Mouse (Mus musculus): ENCODE results near the gene Suv39h1. TPM values are rescaled to one million over a fixed set of nuclear protein-coding genes. Genes with fewer than 3 reads are reported as not detected.

The Suv39h1 gene
- total and polyA plus RNA-seq, 2 experiments: 3.5 to 4.3 TPM

- TF ChIP-seq POLR2A (IDR thresholded peaks at IDR 0.05; ENCODE audit: extremely low read depth, insufficient read depth, low read length) (no peak), CTCF (IDR thresholded peaks at IDR 0.05; ENCODE audit: low read depth, low read length) (no peak)
- H3K4me1 ChIP-seq (ENCODE audit: control insufficient read depth, insufficient read depth, low read length): no peaks in the 10 kb centered on the region
- peak; percentile 9 for DNase-seq (ENCODE audit: extremely low read depth, low read depth, low spot score)
- H3K27ac ChIP-seq (replicated peaks; ENCODE audit: insufficient read depth, low read depth, low read length): peak within 1 kb of the TSS; percentile 58
- no peaks in the 10 kb centered on the region for H3K79me2 ChIP-seq (ENCODE audit: control insufficient read depth, insufficient read depth, low read length)
- H3K4me3 ChIP-seq (ENCODE audit: insufficient read depth, low read depth, low read length): peak within 1 kb of the TSS; percentile 45
- no peaks in the 10 kb centered on the region for H3K36me3 ChIP-seq (ENCODE audit: control insufficient read depth, insufficient read depth, low read length)
- H3K9ac ChIP-seq (ENCODE audit: low read depth, low read length): no peak within 1 kb of the TSS
- WGBS: 89% methylated on average over 12 of the region's 14 CpGs
- no peaks in the 10 kb centered on the region for H3K27me3 ChIP-seq (ENCODE audit: control insufficient read depth, insufficient read depth, low read length)
Observed at GRCm38 (mm10) chrX:8090346-8090953, 15.9 kb upstream of the Suv39h1 start, which contains the start of gene Was. TSS of gene Was (minus strand) at chrX:8090498.

GRCm38 (mm10) chrX:8089746-8090145 is 15.2 kb upstream of the Suv39h1 start:
- H3K27ac ChIP-seq (replicated peaks; ENCODE audit: insufficient read depth, low read depth, low read length): no peak overlapping the region
- peak overlapping the region; percentile 14 for H3K4me3 ChIP-seq (ENCODE audit: insufficient read depth, low read depth, low read length)
- no peaks in the 10 kb centered on the region for H3K79me2 ChIP-seq (ENCODE audit: control insufficient read depth, insufficient read depth, low read length)
- TF ChIP-seq POLR2A (IDR thresholded peaks at IDR 0.05; ENCODE audit: extremely low read depth, insufficient read depth, low read length): no peak
- TF ChIP-seq CTCF (IDR thresholded peaks at IDR 0.05; ENCODE audit: low read depth, low read length): no peak
- WGBS: 96% methylated on average over 3 of the region's 3 CpGs
- no peaks in the 10 kb centered on the region for H3K27me3 ChIP-seq (ENCODE audit: control insufficient read depth, insufficient read depth, low read length)
- DNase-seq (ENCODE audit: extremely low read depth, low read depth, low spot score): no peak
- H3K9ac ChIP-seq (ENCODE audit: low read depth, low read length): no peak overlapping the region
- no peaks in the 10 kb centered on the region for H3K4me1 ChIP-seq (ENCODE audit: control insufficient read depth, insufficient read depth, low read length)
- no peaks in the 10 kb centered on the region for H3K36me3 ChIP-seq (ENCODE audit: control insufficient read depth, insufficient read depth, low read length)

GRCm38 (mm10) chrX:8085611-8086010 is 11.1 kb upstream of the Suv39h1 start:
- H3K79me2 ChIP-seq (ENCODE audit: control insufficient read depth, insufficient read depth, low read length): no peaks in the 10 kb centered on the region
- H3K9ac ChIP-seq (ENCODE audit: low read depth, low read length): no peak overlapping the region
- no peaks in the 10 kb centered on the region for H3K36me3 ChIP-seq (ENCODE audit: control insufficient read depth, insufficient read depth, low read length)
- no peak for DNase-seq (ENCODE audit: extremely low read depth, low read depth, low spot score)
- 93% methylated on average over 7 of the region's 8 CpGs for WGBS
- H3K4me1 ChIP-seq (ENCODE audit: control insufficient read depth, insufficient read depth, low read length): no peaks in the 10 kb centered on the region
- H3K27ac ChIP-seq (replicated peaks; ENCODE audit: insufficient read depth, low read depth, low read length): no peak overlapping the region
- TF ChIP-seq POLR2A (IDR thresholded peaks at IDR 0.05; ENCODE audit: extremely low read depth, insufficient read depth, low read length): no peak
- no peak for TF ChIP-seq CTCF (IDR thresholded peaks at IDR 0.05; ENCODE audit: low read depth, low read length)
- no peak overlapping the region for H3K4me3 ChIP-seq (ENCODE audit: insufficient read depth, low read depth, low read length)
- H3K27me3 ChIP-seq (ENCODE audit: control insufficient read depth, insufficient read depth, low read length): no peaks in the 10 kb centered on the region

- no peaks in the 10 kb centered on the region for H3K79me2 ChIP-seq (ENCODE audit: control insufficient read depth, insufficient read depth, low read length)
- H3K27ac ChIP-seq (replicated peaks; ENCODE audit: insufficient read depth, low read depth, low read length): no peak overlapping the region
- no peak for DNase-seq (ENCODE audit: extremely low read depth, low read depth, low spot score)
- no peaks in the 10 kb centered on the region for H3K36me3 ChIP-seq (ENCODE audit: control insufficient read depth, insufficient read depth, low read length)
- H3K27me3 ChIP-seq (ENCODE audit: control insufficient read depth, insufficient read depth, low read length): no peaks in the 10 kb centered on the region
- WGBS: 95% methylated on average over 6 of the region's 6 CpGs
- TF ChIP-seq CTCF (IDR thresholded peaks at IDR 0.05; ENCODE audit: low read depth, low read length) (no peak), POLR2A (IDR thresholded peaks at IDR 0.05; ENCODE audit: extremely low read depth, insufficient read depth, low read length) (no peak)
- no peaks in the 10 kb centered on the region for H3K4me1 ChIP-seq (ENCODE audit: control insufficient read depth, insufficient read depth, low read length)
- H3K4me3 ChIP-seq (ENCODE audit: insufficient read depth, low read depth, low read length): no peak overlapping the region
- no peak overlapping the region for H3K9ac ChIP-seq (ENCODE audit: low read depth, low read length)
Observed at GRCm38 (mm10) chrX:8084771-8085259, 10.3 kb upstream of the Suv39h1 start.

GRCm38 (mm10) chrX:8075104-8075503 is 544 bp upstream of the Suv39h1 start:
- Histone ChIP-seq H3K27ac (replicated peaks; ENCODE audit: insufficient read depth, low read depth, low read length) (peak overlapping the region; percentile 67), H3K4me3 (ENCODE audit: insufficient read depth, low read depth, low read length) (peak overlapping the region; percentile 51), H3K27me3 (ENCODE audit: control insufficient read depth, insufficient read depth, low read length) (no peaks in the 10 kb centered on the region), H3K9ac (ENCODE audit: low read depth, low read length) (peak overlapping the region; percentile 65), H3K79me2 (ENCODE audit: control insufficient read depth, insufficient read depth, low read length) (peaks cover 3% of the 10 kb centered on the region; the same call in 1 of the 2 replicates), H3K36me3 (ENCODE audit: control insufficient read depth, insufficient read depth, low read length) (no peaks in the 10 kb centered on the region; the same call in 1 of the 2 replicates), H3K4me1 (ENCODE audit: control insufficient read depth, insufficient read depth, low read length) (peaks cover 3% of the 10 kb centered on the region)
- no peak for DNase-seq (ENCODE audit: extremely low read depth, low read depth, low spot score)
- TF ChIP-seq CTCF (IDR thresholded peaks at IDR 0.05; ENCODE audit: low read depth, low read length): no peak
- TF ChIP-seq POLR2A (IDR thresholded peaks at IDR 0.05; ENCODE audit: extremely low read depth, insufficient read depth, low read length): no peak
- 20% methylated on average over 3 of the region's 3 CpGs for WGBS

- no peak for DNase-seq (ENCODE audit: extremely low read depth, low read depth, low spot score)
- Histone ChIP-seq H3K79me2 (ENCODE audit: control insufficient read depth, insufficient read depth, low read length) (peaks cover 3% of the 10 kb centered on the region; the same call in 1 of the 2 replicates), H3K4me1 (ENCODE audit: control insufficient read depth, insufficient read depth, low read length) (peaks cover 3% of the 10 kb centered on the region), H3K27ac (replicated peaks; ENCODE audit: insufficient read depth, low read depth, low read length) (no peak overlapping the region), H3K27me3 (ENCODE audit: control insufficient read depth, insufficient read depth, low read length) (no peaks in the 10 kb centered on the region), H3K4me3 (ENCODE audit: insufficient read depth, low read depth, low read length) (peak overlapping the region; percentile 79), H3K36me3 (ENCODE audit: control insufficient read depth, insufficient read depth, low read length) (no peaks in the 10 kb centered on the region; the same call in 1 of the 2 replicates), H3K9ac (ENCODE audit: low read depth, low read length) (peak overlapping the region; percentile 64)
- no peak for TF ChIP-seq CTCF (IDR thresholded peaks at IDR 0.05; ENCODE audit: low read depth, low read length)
- no peak for TF ChIP-seq POLR2A (IDR thresholded peaks at IDR 0.05; ENCODE audit: extremely low read depth, insufficient read depth, low read length)
- 2% methylated on average over 50 of the region's 64 CpGs for WGBS
Observed at GRCm38 (mm10) chrX:8073881-8074429, 605 bp downstream of the Suv39h1 start.
